Mouse (Mus musculus) kidney, embryonic 14.5 days (tissue): ENCODE results near the gene Fbxl21. TPM values are rescaled to one million over a fixed set of nuclear protein-coding genes. Genes with fewer than 3 reads are reported as not detected.

Experiments used
- ATAC-seq: fragments of 200-750 bp; cut with Nextera tagmentation; 2 replicates; pipeline ENCODE4 v1.8.0; 2017; ENCODE audit warnings: moderate number of reproducible peaks, mild to moderate bottlenecking, moderate TSS enrichment, moderate library complexity; ENCODE audit not compliant: low FRiP score, low TSS enrichment
- H3K27ac ChIP-seq: fragments of 300-500 bp; sonication (generic); 2 replicates; pipeline ENCODE4 v1.5.1; 2014; ENCODE audit warnings: low read depth, mild to moderate bottlenecking, low read length, moderate library complexity, mixed read lengths
- H3K27me3 ChIP-seq: fragments of 300-500 bp; sonication (generic); 2 replicates; pipeline ENCODE4 v1.6.1; 2014; ENCODE audit warnings: mild to moderate bottlenecking, low read length; ENCODE audit not compliant: control insufficient read depth, insufficient read depth
- H3K36me3 ChIP-seq: fragments of 300-500 bp; sonication (generic); 2 replicates; pipeline ENCODE4 v1.6.1; 2014; ENCODE audit warnings: low read length, mixed read lengths; ENCODE audit not compliant: control insufficient read depth, insufficient read depth
- H3K4me1 ChIP-seq: fragments of 300-500 bp; sonication (generic); 2 replicates; pipeline ENCODE4 v1.6.1; 2014; ENCODE audit warnings: low read length, mixed read lengths; ENCODE audit not compliant: control insufficient read depth, insufficient read depth
- H3K4me2 ChIP-seq: fragments of 300-500 bp; sonication (generic); replicated peaks from 2 replicates; pipeline ENCODE4 v1.6.1; 2014; ENCODE audit warnings: low read depth, mild to moderate bottlenecking, low read length
- H3K4me3 ChIP-seq: fragments of 300-500 bp; sonication (generic); 2 replicates; pipeline ENCODE4 v1.5.1; 2014; ENCODE audit warnings: mild to moderate bottlenecking, low read length
- H3K9ac ChIP-seq: fragments of 300-500 bp; sonication (generic); 2 replicates; pipeline ENCODE4 v1.6.1; 2014; ENCODE audit warnings: low read depth, mild to moderate bottlenecking, low read length, moderate library complexity
- H3K9me3 ChIP-seq: fragments of 300-500 bp; sonication (generic); 2 replicates; pipeline ENCODE4 v1.6.1; 2016; ENCODE audit warnings: low read length; ENCODE audit not compliant: control insufficient read depth
- WGBS: fragments of 180-500 bp; shearing (Covaris S2); extraction: QIAGEN DNeasy Blood & Tissue Kit; methylation state at CpG from one replicate; pipeline ENCODE4 v1.1.7; 2014; 5-methylcytosine and 5-hydroxymethylcytosine counted together
- polyA plus RNA-seq: library from polyadenylated mRNA; unstranded; fragments of >200 nt; fragmentation: Nextera tagmentation; extraction: Ambion mirVana; gene quantifications from 2 replicates; pipeline ENCODE4 v1.2.1, GENCODE M21; 2014

Fbxl21 gene
- polyA plus RNA-seq, 1 experiment from 2014 or later = 2.9 TPM

- Histone ChIP-seq H3K4me3 (no peak overlapping the region), H3K4me2 (no peak overlapping the region), H3K4me1 (no peaks in the 10 kb centered on the region), H3K27ac (no peak overlapping the region), H3K9ac (no peak overlapping the region), H3K27me3 (no peaks in the 10 kb centered on the region), H3K9me3 (no peaks in the 10 kb centered on the region), H3K36me3 (no peaks in the 10 kb centered on the region)
- 79% methylated on average over 6 of the region's 6 CpGs for WGBS
- ATAC-seq = no peak
Measured at GRCm38 (mm10) chr13:56559841-56560370, 37.6 kb downstream of the Fbxl21 start.

- Histone ChIP-seq H3K27ac (no peak overlapping the region), H3K27me3 (no peaks in the 10 kb centered on the region), H3K4me2 (no peak overlapping the region), H3K36me3 (no peaks in the 10 kb centered on the region), H3K4me3 (no peak overlapping the region), H3K4me1 (no peaks in the 10 kb centered on the region), H3K9me3 (no peaks in the 10 kb centered on the region), H3K9ac (no peak overlapping the region)
- WGBS = 76% methylated on average over 8 of the region's 8 CpGs
- ATAC-seq = no peak
Measured at GRCm38 (mm10) chr13:56561129-56561528, 38.9 kb downstream of the Fbxl21 start.

GRCm38 (mm10) chr13:56563075-56563474 is 40.8 kb downstream of the Fbxl21 start:
- peaks cover 3% of the 10 kb centered on the region; the same call in 1 of the 2 replicates for H3K4me1 ChIP-seq
- H3K36me3 ChIP-seq = no peaks in the 10 kb centered on the region
- 0 out of 2 replicates have a peak, but pooled peaks have one; percentile 22 for ATAC-seq
- H3K27ac ChIP-seq = no peak overlapping the region
- no peak overlapping the region for H3K9ac ChIP-seq
- no peak overlapping the region for H3K4me3 ChIP-seq
- H3K4me2 ChIP-seq = no peak overlapping the region
- WGBS = 43% methylated on average over 6 of the region's 6 CpGs
- no peaks in the 10 kb centered on the region for H3K9me3 ChIP-seq
- H3K27me3 ChIP-seq = no peaks in the 10 kb centered on the region

GRCm38 (mm10) chr13:56566336-56566735 is 44.1 kb downstream of the Fbxl21 start:
- Histone ChIP-seq H3K9me3 (no peaks in the 10 kb centered on the region), H3K9ac (no peak overlapping the region), H3K4me3 (no peak overlapping the region), H3K27ac (no peak overlapping the region), H3K36me3 (no peaks in the 10 kb centered on the region), H3K4me1 (peaks cover 3% of the 10 kb centered on the region; the same call in 1 of the 2 replicates), H3K4me2 (no peak overlapping the region), H3K27me3 (no peaks in the 10 kb centered on the region)
- WGBS = 34% methylated on average over 10 of the region's 10 CpGs
- ATAC-seq = no peak

- Histone ChIP-seq H3K9me3 (no peaks in the 10 kb centered on the region), H3K9ac (no peak overlapping the region), H3K27me3 (no peaks in the 10 kb centered on the region), H3K27ac (no peak overlapping the region), H3K4me2 (no peak overlapping the region), H3K4me3 (no peak overlapping the region), H3K36me3 (no peaks in the 10 kb centered on the region), H3K4me1 (peaks cover 1% of the 10 kb centered on the region; the same call in 1 of the 2 replicates)
- no peak for ATAC-seq
- 63% methylated on average over 8 of the region's 8 CpGs for WGBS
Measured at GRCm38 (mm10) chr13:56571645-56572044, 49.4 kb downstream of the Fbxl21 start.

GRCm38 (mm10) chr13:56575074-56575473 is 52.8 kb downstream of the Fbxl21 start:
- Histone ChIP-seq H3K9ac (no peak overlapping the region), H3K4me2 (no peak overlapping the region), H3K27ac (no peak overlapping the region; the same call in 1 of the 2 replicates), H3K4me1 (no peaks in the 10 kb centered on the region), H3K4me3 (no peak overlapping the region), H3K9me3 (no peaks in the 10 kb centered on the region), H3K27me3 (no peaks in the 10 kb centered on the region), H3K36me3 (no peaks in the 10 kb centered on the region)
- WGBS = 73% methylated on average over 4 of the region's 4 CpGs
- no peak for ATAC-seq

- Histone ChIP-seq H3K4me3 (no peak overlapping the region), H3K9ac (no peak overlapping the region), H3K4me2 (no peak overlapping the region), H3K4me1 (peaks cover 2% of the 10 kb centered on the region; the same call in 1 of the 2 replicates), H3K9me3 (no peaks in the 10 kb centered on the region), H3K27me3 (no peaks in the 10 kb centered on the region), H3K27ac (peak overlapping the region; percentile 79), H3K36me3 (no peaks in the 10 kb centered on the region)
- 46% methylated on average over 12 of the region's 12 CpGs for WGBS
- ATAC-seq = peak; percentile 63; the same call in 1 of the 2 replicates
Measured at GRCm38 (mm10) chr13:56575701-56576321, 53.5 kb downstream of the Fbxl21 start.

- no peaks in the 10 kb centered on the region for H3K9me3 ChIP-seq
- H3K9ac ChIP-seq = no peak overlapping the region
- H3K27me3 ChIP-seq = no peaks in the 10 kb centered on the region
- H3K27ac ChIP-seq = no peak overlapping the region
- H3K36me3 ChIP-seq = no peaks in the 10 kb centered on the region
- H3K4me2 ChIP-seq = no peak overlapping the region
- 61% methylated on average over 5 of the region's 5 CpGs for WGBS
- no peak overlapping the region for H3K4me3 ChIP-seq
- ATAC-seq = no peak
- peaks cover 23% of the 10 kb centered on the region for H3K4me1 ChIP-seq
Measured at GRCm38 (mm10) chr13:56578097-56578496, 55.8 kb downstream of the Fbxl21 start.

GRCm38 (mm10) chr13:56580450-56580849 is 58.2 kb downstream of the Fbxl21 start:
- peak overlapping the region; percentile 97; the same call in 1 of the 2 replicates for H3K27ac ChIP-seq
- peaks cover 32% of the 10 kb centered on the region for H3K4me1 ChIP-seq
- no peak for ATAC-seq
- H3K27me3 ChIP-seq = no peaks in the 10 kb centered on the region
- no peak overlapping the region for H3K9ac ChIP-seq
- H3K4me3 ChIP-seq = no peak overlapping the region
- WGBS = 72% methylated on average over 5 of the region's 5 CpGs
- no peaks in the 10 kb centered on the region for H3K36me3 ChIP-seq
- no peaks in the 10 kb centered on the region for H3K9me3 ChIP-seq
- H3K4me2 ChIP-seq = no peak overlapping the region
